Mouse (Mus musculus): ENCODE data around the gene Vps13d.

Vps13d gene

GRCm38 (mm10) chr4:144942433-144942832 lies 252.4 kb downstream of the Vps13d start:
- no peak for DNase-seq (ENCODE audit: low spot score in 2 of 2)

GRCm38 (mm10) chr4:144940796-144941462 lies 253.9 kb downstream of the Vps13d start:
- DNase-seq (ENCODE audit: low spot score in 2 of 2), result no peak

DNA sequence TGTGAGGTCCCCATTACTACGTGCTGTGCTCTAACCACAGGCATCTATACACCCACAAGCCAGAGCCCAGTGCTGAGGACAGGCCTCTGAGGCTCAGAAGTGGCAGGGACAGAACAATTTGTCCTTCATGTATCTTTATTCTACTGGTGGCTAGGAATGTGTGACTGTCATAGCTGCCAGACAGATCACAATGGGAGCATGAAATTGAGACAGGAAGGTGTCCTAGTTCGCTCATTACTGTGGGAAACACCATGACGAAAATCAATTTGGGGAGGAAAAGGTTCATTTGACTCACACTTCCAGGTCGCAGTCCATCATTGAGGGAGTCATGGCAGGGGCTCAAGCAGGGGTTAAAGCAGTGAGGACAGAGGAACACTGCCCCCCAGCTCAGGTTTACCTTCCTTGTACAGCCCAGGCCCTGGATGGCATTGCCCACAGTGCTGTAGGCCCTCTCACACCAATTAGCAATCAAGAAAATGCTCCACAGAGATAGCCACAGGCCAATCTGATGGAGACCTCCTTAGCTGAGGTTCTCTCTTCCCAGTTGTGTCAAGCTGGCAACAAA lies 254.9 kb downstream of the Vps13d start:
- DNase-seq (ENCODE audit: low spot score in 2 of 2), result no peak

GRCm38 (mm10) chr4:144936563-144937154 lies 258.1 kb downstream of the Vps13d start:
- DNase-seq (ENCODE audit: low spot score in 2 of 2), result peak; percentile 41 to 76

DNA sequence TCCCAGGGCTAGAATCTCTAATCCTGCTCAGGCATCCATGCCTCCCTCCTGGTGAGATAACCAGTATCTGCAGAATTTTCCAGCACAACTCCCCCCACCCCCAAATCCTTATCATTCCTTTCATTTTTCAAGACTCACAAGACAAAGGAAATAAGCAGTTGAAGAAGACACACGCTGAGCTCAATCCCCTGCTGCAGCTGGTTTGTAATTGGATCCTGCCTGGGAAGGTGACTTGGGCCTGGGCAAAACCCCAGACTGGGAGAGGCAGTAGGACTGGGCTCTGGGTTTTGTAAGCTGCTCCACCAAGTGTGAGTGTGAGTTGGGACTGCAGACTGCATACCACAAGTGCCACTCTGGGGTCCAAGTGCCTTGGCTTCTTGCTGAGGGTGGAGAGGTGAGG lies 260.3 kb downstream of the Vps13d start:
- no peak for DNase-seq (ENCODE audit: low spot score in 2 of 2)

GRCm38 (mm10) chr4:144931167-144931566 lies 263.6 kb downstream of the Vps13d start:
- no peak for DNase-seq (ENCODE audit: low spot score in 2 of 2)

DNA sequence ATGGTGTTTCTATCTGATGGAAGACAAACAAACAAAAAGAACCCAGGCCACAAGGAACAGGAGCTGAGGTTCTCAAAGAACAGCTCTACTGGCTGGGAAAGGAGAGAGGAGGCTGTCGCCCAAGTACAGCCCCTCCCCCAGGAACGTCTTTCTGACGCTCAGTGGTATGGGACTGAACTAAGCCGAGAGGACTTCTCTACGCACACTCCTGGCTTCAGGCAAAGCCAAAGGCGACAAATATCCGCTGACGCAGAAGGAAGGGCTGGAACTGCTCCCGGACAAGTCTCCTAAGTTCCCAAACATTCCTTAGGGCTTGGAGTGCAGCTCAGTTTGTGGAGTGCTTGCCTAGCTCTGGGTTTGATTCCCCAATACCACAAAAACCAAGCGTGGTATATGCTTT lies 264.4 kb downstream of the Vps13d start:
- peak in 1 of 2 experiments; percentile 36 for DNase-seq (ENCODE audit: low spot score in 2 of 2)

DNA sequence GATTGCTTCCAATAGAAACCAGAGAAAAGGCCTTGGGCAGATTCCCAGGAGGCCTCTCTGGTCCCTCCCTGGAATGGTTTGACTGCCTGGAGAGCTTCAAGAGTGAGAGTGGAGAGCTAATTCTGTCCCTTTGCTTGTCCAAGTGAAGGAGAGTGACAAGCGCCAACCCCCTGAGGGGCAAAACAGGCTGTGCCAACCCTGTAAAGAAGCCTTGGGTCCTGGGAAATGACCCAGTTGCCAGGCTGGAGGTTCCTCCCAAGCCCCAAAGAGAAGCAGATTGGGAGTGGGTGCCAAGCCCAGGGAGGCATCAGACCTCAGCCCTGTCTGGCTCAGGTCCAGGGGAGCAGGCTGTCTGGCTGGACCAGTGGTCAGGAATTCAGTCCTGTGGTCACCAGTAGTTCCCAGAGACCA lies 265.0 kb downstream of the Vps13d start:
- peak; percentile 30 to 71 for DNase-seq (ENCODE audit: low spot score in 2 of 2)

- DNase-seq (ENCODE audit: low spot score in 2 of 2), result no peak
Observed at GRCm38 (mm10) chr4:144928693-144929436, 265.9 kb downstream of the Vps13d start.
